Mouse (Mus musculus): ENCODE measurements around the gene Micall1. TPM values are rescaled to one million over a fixed set of nuclear protein-coding genes. Genes with fewer than 3 reads are reported as not detected.

The Micall1 gene
- polyA plus RNA-seq (2017; shearing (Covaris generic)) = 10 to 100 TPM; 26.9 to 36.0 TPM

GRCm38 (mm10) chr15:79108421-79109320, at the start of gene Micall1:
Micall1 (plus strand) TSS chr15:79108898.

GRCm38 (mm10) chr15:79062376-79063159, 46.1 kb upstream of the Micall1 start, which contains the start of gene Ankrd54:
Ankrd54 (minus strand) TSS chr15:79062893.

GRCm38 (mm10) chr15:79074913-79075532, 33.7 kb upstream of the Micall1 start, which contains the start of gene Eif3l:
Eif3l (plus strand) TSS chr15:79075179.

GRCm38 (mm10) chr15:79140866-79141565, 32.3 kb downstream of the Micall1 start, which contains the start of the genes Polr2f and 1700088E04Rik:
Polr2f (plus strand) TSS chr15:79141009.
1700088E04Rik (minus strand) TSS chr15:79141253.

GRCm38 (mm10) chr15:79165140-79165539, 56.4 kb downstream of the Micall1 start, which contains the start of gene Sox10:
Sox10 (minus strand) TSS chr15:79165240.

Other genes with a start within 250 kb of the Micall1 start
- 10 to 100 TPM; 43.5 to 61.3 TPM for gene Gga1, start 231.7 kb upstream of the Micall1 start, polyA plus RNA-seq (2017; shearing (Covaris generic))
- under 1 TPM; 0.68 to 0.75 TPM for gene Gm49510, start 209.2 kb upstream of the Micall1 start, polyA plus RNA-seq (2017; shearing (Covaris generic))
- gene Sh3bp1, start 209.1 kb upstream of the Micall1 start, polyA plus RNA-seq (2017; shearing (Covaris generic)) = 100 to 1,000 TPM; 165 to 207 TPM
- 10 to 100 TPM; 16.6 to 18.3 TPM for gene Pdxp, start 195.0 kb upstream of the Micall1 start, polyA plus RNA-seq (2017; shearing (Covaris generic))
- 1,000 to 10,000 TPM in 1 of 2 experiments, 100 to 1,000 TPM in 1; 544 to 1,308 TPM for gene Lgals1, start 182.2 kb upstream of the Micall1 start, polyA plus RNA-seq (2017; shearing (Covaris generic))
- gene Nol12, start 174.0 kb upstream of the Micall1 start, polyA plus RNA-seq (2017; shearing (Covaris generic)) = 10 to 100 TPM; 49.9 to 50.4 TPM
- 10 to 100 TPM; 54.7 to 95.1 TPM for gene Triobp, start 161.2 kb upstream of the Micall1 start, polyA plus RNA-seq (2017; shearing (Covaris generic))
- 100 to 1,000 TPM; 106 to 152 TPM for gene H1f0, start 80.4 kb upstream of the Micall1 start, polyA plus RNA-seq (2017; shearing (Covaris generic))
- under 1 TPM; 0.42 to 0.47 TPM for gene Galr3, start 67.0 kb upstream of the Micall1 start, polyA plus RNA-seq (2017; shearing (Covaris generic))
- 10 to 100 TPM; 48.6 to 53.3 TPM for gene Ankrd54, start 46.0 kb upstream of the Micall1 start, polyA plus RNA-seq (2017; shearing (Covaris generic))
- 100 to 1,000 TPM; 160 to 185 TPM for gene Eif3l, start 33.7 kb upstream of the Micall1 start, polyA plus RNA-seq (2017; shearing (Covaris generic))
- 100 to 1,000 TPM; 133 to 161 TPM for gene Polr2f, start 32.1 kb downstream of the Micall1 start, polyA plus RNA-seq (2017; shearing (Covaris generic))
- gene 1700088E04Rik, start 32.4 kb downstream of the Micall1 start, polyA plus RNA-seq (2017; shearing (Covaris generic)) = 1 to 10 TPM; 3.0 to 4.3 TPM
- gene Sox10, start 56.3 kb downstream of the Micall1 start, polyA plus RNA-seq (2017; shearing (Covaris generic)) = under 1 TPM in 1 of 2 experiments, not detected in 1; 0.09 TPM
- 10 to 100 TPM; 29.6 to 30.8 TPM for gene Pick1, start 120.3 kb downstream of the Micall1 start, polyA plus RNA-seq (2017; shearing (Covaris generic))
- under 1 TPM; 0.17 to 0.98 TPM for gene Gm49486, start 120.5 kb downstream of the Micall1 start, polyA plus RNA-seq (2017; shearing (Covaris generic))
- gene Slc16a8, start 145.9 kb downstream of the Micall1 start, polyA plus RNA-seq (2017; shearing (Covaris generic)) = under 1 TPM in 1 of 2 experiments, not detected in 1; 0.45 TPM
- gene Baiap2l2, start 176.6 kb downstream of the Micall1 start, polyA plus RNA-seq (2017; shearing (Covaris generic)) = 1 to 10 TPM in 1 of 2 experiments, under 1 TPM in 1; 0.58 to 1.1 TPM
- 10 to 100 TPM in 1 of 2 experiments, 1 to 10 TPM in 1; 4.7 to 10.7 TPM for gene Pla2g6, start 219.5 kb downstream of the Micall1 start, polyA plus RNA-seq (2017; shearing (Covaris generic))
- 1 to 10 TPM; 1.7 to 3.4 TPM for gene Maff, start 237.7 kb downstream of the Micall1 start, polyA plus RNA-seq (2017; shearing (Covaris generic))